Mouse (Mus musculus): ENCODE results near the gene Btbd19. TPM values are rescaled to one million over a fixed set of nuclear protein-coding genes. Genes with fewer than 3 reads are reported as not detected.

Btbd19 gene
- 25.7 and 39.3 TPM in 2 replicates for polyA plus RNA-seq (2012; ENCODE audit: low replicate concordance)

DNA sequence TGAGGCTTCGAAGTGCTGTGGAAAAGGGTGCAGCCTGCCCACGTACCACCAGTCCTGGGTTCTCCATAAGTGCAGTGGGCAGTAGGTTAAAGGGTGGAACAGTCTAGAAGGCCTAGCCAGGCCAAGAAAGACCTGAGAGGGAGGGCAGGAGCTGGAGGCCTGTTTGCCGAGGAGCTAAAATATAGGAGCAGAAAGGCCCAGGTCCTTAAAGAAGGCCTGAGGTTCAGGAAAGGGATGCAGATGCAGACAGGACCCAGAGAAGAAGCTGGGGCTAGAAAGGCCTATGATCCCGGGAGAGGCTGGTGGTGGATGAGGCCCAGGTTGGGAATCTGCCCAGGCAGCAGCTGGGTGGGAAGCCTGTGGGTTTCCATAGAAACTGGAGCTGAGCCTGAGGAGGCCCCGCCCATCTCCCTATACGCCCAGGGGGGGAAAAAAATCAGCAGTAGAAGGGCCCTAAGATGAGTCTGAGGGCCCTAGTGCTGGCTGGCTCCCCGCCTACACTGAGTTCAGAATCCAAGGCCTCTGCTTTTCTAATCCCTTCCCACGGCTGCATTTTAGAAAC is at the start of gene Btbd19:
TSS of gene Btbd19 (minus strand) at position 378 of the 562 bp plus-strand sequence.

DNA sequence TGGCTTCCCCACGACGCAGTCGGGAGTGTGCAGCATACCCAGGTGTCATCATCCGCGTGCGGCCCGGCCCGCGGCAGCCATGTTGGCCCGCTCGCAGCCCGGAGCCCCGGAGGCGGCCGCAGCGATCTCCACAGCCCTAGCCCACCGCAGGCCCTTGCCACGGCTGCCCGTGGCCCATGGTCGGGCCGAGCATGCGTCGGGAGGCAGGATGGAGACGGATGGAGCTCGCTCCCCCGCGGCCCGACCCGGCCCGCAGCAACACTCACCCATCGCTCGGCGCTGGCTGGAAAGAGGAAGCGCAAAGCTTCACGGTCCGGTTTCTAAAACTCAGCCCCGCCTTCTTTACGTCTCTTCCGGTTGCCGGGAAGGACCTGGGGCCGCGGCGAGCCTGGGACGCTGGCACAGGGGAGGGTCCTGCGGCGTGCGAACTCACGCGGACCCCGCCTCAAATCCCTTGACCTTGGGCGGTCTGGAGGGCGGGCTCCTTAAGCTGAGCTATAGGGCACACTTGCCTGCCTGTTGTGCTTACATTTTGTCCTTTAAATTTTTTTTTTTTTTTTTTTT is 30.3 kb upstream of the Btbd19 start, which contains the start of gene Rps8:
TSS of gene Rps8 (minus strand) at position 452 of the 564 bp plus-strand sequence.

DNA sequence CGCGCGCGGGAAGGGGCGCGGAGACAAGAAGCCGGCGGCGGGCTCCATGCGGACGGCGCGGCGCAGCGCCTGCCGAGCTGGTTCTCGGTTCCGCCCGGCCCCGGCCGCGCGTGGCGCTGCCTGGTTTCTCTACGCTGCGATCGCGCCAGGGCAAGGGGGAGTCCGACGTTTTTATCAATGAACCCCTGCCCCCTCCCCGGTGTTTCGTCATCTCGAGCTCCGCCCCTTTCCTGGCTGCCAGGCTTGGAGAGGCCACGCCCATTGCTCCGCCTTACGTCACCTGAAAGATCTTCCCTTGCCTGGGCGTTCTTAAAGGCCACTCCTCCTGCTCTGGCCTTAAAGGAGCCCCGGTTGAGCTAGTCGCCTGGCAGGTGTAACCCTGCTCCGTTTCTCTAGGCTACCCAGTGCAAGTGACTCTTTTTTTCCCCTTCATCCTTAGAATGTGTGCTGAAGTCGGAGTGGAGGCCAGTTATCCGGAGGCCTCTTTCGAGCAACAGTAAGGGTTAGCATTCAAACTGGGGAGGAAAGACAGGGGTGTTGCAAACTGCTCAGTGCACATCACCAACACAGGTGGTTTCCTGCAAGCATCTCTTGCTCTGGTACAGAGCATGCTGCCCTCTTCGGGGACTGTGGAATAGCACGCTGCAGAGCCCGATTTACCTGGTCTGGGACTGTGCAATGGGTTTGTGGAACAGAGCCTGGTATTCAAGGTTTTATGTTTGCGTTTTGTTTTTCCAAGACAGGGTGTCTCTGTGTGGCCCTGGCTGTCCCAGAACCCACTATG is 8.5 kb upstream of the Btbd19 start, which contains the start of gene Plk3:
TSS of gene Plk3 (minus strand) at position 147 of the 784 bp plus-strand sequence.

DNA sequence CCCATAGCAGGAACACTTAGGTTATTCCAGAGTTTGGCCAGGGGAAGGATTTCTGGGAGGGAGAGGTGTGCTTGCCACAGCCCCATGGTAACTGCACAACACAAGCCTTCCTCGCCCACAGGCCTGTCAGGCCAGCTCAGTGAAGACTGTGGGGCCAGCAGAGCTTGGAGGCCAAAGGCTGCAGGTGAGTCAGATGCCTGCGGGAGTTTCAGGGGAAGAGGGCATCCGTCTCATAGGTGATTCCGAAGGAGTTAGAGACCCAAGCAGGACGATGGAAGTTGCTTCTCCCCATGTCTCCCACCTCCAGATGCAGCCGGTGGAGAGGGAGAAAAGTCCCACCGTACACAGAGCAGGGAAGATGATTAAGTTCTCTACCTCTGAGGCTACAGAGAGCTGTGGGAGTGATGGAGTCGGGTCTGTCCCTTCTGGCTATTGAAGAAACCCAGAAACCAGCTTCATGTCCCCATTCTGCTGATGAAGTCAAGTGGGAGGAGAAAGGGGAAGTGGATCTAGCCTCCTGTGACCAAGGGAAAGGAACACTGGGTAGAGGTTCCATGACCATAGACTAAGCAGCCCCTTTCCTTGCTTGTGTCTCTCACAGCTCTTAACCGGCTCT is 1.3 kb upstream of the Btbd19 start, which contains the start of gene Tctex1d4:
TSS of gene Tctex1d4 (plus strand) at position 120 of the 616 bp plus-strand sequence.

DNA sequence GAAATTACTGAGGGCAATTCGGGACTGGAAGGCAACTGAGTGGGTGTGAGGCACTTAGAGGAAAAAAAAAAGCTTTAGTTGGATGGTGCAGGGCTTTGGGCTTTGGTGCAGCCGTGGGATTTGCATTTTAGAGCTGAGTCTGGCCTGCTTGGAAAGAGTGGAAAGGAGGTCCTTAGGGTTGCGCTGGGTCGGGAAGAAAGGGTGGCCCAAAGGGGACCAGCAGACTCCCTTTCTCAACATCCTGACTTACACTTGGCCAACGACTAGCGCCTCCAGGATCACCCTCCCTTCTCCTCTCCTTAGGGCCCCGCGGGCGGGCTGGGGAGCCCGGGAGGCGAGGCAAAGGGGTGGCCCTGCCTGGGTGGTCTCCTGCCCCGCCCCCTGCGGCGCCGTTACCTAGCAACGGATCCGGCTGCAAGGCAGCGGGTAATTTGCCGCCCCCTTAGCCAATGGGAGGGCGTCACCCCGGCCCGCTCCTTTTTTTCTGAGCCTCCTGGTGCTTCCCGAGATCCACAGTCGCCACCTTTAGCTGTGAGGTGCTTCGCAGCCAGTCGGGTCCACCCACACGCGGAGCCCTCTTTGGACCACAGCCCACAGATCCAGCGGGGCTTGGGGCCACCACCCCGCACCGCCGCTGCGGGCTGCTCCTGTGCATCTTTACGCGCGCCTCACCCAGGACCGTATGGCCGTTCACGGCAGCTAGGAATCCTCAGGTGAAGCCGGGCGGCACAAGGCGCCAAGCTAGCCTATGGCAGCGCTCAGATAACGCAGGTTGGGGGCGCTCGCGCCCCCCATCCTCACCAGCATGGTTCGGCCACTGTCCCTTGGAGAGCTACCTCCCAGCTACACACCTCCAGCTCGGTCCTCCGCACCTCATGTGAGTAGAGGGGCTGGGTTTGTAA is 29.7 kb downstream of the Btbd19 start, which contains the start of gene Ptch2:
TSS of gene Ptch2 (plus strand) at position 525 of the 902 bp plus-strand sequence.

Other genes starting within 250 kb of the Btbd19 start
- 0.05 and 0.08 TPM in 2 replicates for gene Zswim5, start 248.3 kb downstream of the Btbd19 start, polyA plus RNA-seq (2012; ENCODE audit: low replicate concordance)
- gene Urod, start 131.3 kb downstream of the Btbd19 start, polyA plus RNA-seq (2012; ENCODE audit: low replicate concordance): 14.6 and 47.6 TPM in 2 replicates
- gene Hectd3, start 130.4 kb downstream of the Btbd19 start, polyA plus RNA-seq (2012; ENCODE audit: low replicate concordance): 13.6 and 25.4 TPM in 2 replicates
- 2.5 and 4.6 TPM in 2 replicates for gene Eif2b3, start 106.3 kb downstream of the Btbd19 start, polyA plus RNA-seq (2012; ENCODE audit: low replicate concordance)
- 0.33 and 0.56 TPM in 2 replicates for gene Ptch2, start 29.6 kb downstream of the Btbd19 start, polyA plus RNA-seq (2012; ENCODE audit: low replicate concordance)
- 0.93 and 1.3 TPM in 2 replicates for gene Tctex1d4, start 1.1 kb upstream of the Btbd19 start, polyA plus RNA-seq (2012; ENCODE audit: low replicate concordance)
- 5.7 and 12.2 TPM in 2 replicates for gene Plk3, start 8.2 kb upstream of the Btbd19 start, polyA plus RNA-seq (2012; ENCODE audit: low replicate concordance)
- gene Rps8, start 30.5 kb upstream of the Btbd19 start, polyA plus RNA-seq (2012; ENCODE audit: low replicate concordance): 222 and 793 TPM in 2 replicates
- 4.0 and 16.4 TPM in 2 replicates for gene Kif2c, start 56.9 kb upstream of the Btbd19 start, polyA plus RNA-seq (2012; ENCODE audit: low replicate concordance)
- 0.24 TPM in 1 of 2 replicates, not detected in the other for gene Tmem53, start 126.2 kb upstream of the Btbd19 start, polyA plus RNA-seq (2012; ENCODE audit: low replicate concordance)
- not detected in 2 replicates for gene Armh1, start 126.4 kb upstream of the Btbd19 start, polyA plus RNA-seq (2012; ENCODE audit: low replicate concordance)